Mouse (Mus musculus) fat pad, adult 2 months (tissue): ENCODE measurements around the gene Rundc1.
"Not testable (repeated sequence)": the region's sequence is repeated elsewhere in the genome, so short reads cannot be mapped to it uniquely, and the experiment has no call there.

Experiments
- DNase-seq: peaks from one replicate; pipeline ENCODE4 v3.0.0-alpha.2; 2011; ENCODE audit warnings: low read depth, low spot score; ENCODE audit errors: extremely low read depth

The Rundc1 gene

GRCm38 (mm10) chr11:101465869-101466551, 41.1 kb downstream of the Rundc1 start, which contains the start of gene Vat1:
Vat1 (minus strand) TSS chr11:101466230.
- no peak for DNase-seq

- DNase-seq = not testable (repeated sequence)
Measured at GRCm38 (mm10) chr11:101466552-101466950, 41.7 kb downstream of the Rundc1 start.

GRCm38 (mm10) chr11:101467477-101468262, 42.8 kb downstream of the Rundc1 start:
- DNase-seq = no peak

- DNase-seq = no peak
Measured at GRCm38 (mm10) chr11:101468263-101468688, 43.4 kb downstream of the Rundc1 start.

GRCm38 (mm10) chr11:101468731-101469130, 43.8 kb downstream of the Rundc1 start:
- no peak for DNase-seq

GRCm38 (mm10) chr11:101469155-101469554, 44.3 kb downstream of the Rundc1 start:
- DNase-seq = no peak

GRCm38 (mm10) chr11:101470206-101470605, 45.3 kb downstream of the Rundc1 start:
- no peak for DNase-seq

GRCm38 (mm10) chr11:101471926-101472325, 47.0 kb downstream of the Rundc1 start:
- no peak for DNase-seq

GRCm38 (mm10) chr11:101472336-101472735, 47.5 kb downstream of the Rundc1 start:
- no peak for DNase-seq

- not testable (repeated sequence) for DNase-seq
Measured at GRCm38 (mm10) chr11:101473686-101474085, 48.8 kb downstream of the Rundc1 start.

- no peak for DNase-seq
Measured at GRCm38 (mm10) chr11:101474298-101474697, 49.4 kb downstream of the Rundc1 start.

- DNase-seq = not testable (repeated sequence)
Measured at GRCm38 (mm10) chr11:101476361-101476760, 51.5 kb downstream of the Rundc1 start.

- DNase-seq = no peak
Measured at GRCm38 (mm10) chr11:101477194-101477551, 52.3 kb downstream of the Rundc1 start.

- DNase-seq = no peak
Measured at GRCm38 (mm10) chr11:101477552-101478211, 52.8 kb downstream of the Rundc1 start.

- DNase-seq = no peak
Measured at GRCm38 (mm10) chr11:101479171-101479635, 54.3 kb downstream of the Rundc1 start.

- DNase-seq = no peak
Measured at GRCm38 (mm10) chr11:101480912-101481311, 56.0 kb downstream of the Rundc1 start.

GRCm38 (mm10) chr11:101483804-101484203, 58.9 kb downstream of the Rundc1 start:
- DNase-seq = no peak

- DNase-seq = no peak
Measured at GRCm38 (mm10) chr11:101484245-101484644, 59.4 kb downstream of the Rundc1 start.

- no peak for DNase-seq
Measured at GRCm38 (mm10) chr11:101484814-101485213, 59.9 kb downstream of the Rundc1 start.
